Mouse (Mus musculus): ENCODE measurements around the gene Fam107b. TPM values are rescaled to one million over a fixed set of nuclear protein-coding genes. Genes with fewer than 3 reads are reported as not detected.

Fam107b gene
- total and polyA plus RNA-seq, 3 experiments = 3.6 to 34.1 (median 19.4) TPM

GRCm38 (mm10) chr2:3708621-3709020 is 138.3 kb downstream of the Fam107b start:
- H3K4me1 ChIP-seq (ENCODE audit: insufficient read depth, low read depth, low read length) = no peaks in the 10 kb centered on the region; the same call in none of the 2 replicates
- no peak overlapping the region for H3K4me3 ChIP-seq (ENCODE audit: low read depth, low read length)
- no peak for ATAC-seq (ENCODE audit: extremely low read depth, insufficient number of reproducible peaks, low FRiP score, poor library complexity, severe bottlenecking)
- H3K36me3 ChIP-seq (replicated peaks) = peaks cover 16% of the 10 kb centered on the region
- DNase-seq (ENCODE audit: low spot score) = no peak
- TF ChIP-seq TAL1 (conservative IDR thresholded peaks at IDR 0.05; ENCODE audit: low read depth, low read length) = no peak
- no peak for TF ChIP-seq CTCF (IDR thresholded peaks at IDR 0.05; ENCODE audit: low read depth, low read length)
- no peak for TF ChIP-seq POLR2AphosphoS5 (IDR thresholded peaks at IDR 0.05; ENCODE audit: insufficient replicate concordance, low read depth, low read length)
- TF ChIP-seq GATA1 (IDR thresholded peaks at IDR 0.05; ENCODE audit: borderline replicate concordance, low read length) = no peak
- TF ChIP-seq GATA2 (IDR thresholded peaks at IDR 0.05; ENCODE audit: borderline replicate concordance, low read depth, low read length) = no peak
- H3K9me3 ChIP-seq (replicated peaks) = no peaks in the 10 kb centered on the region
- H3K27me3 ChIP-seq (ENCODE audit: insufficient read depth, low read length) = no peaks in the 10 kb centered on the region; the same call in 1 of the 2 replicates

- Histone ChIP-seq H3K36me3 (replicated peaks) (peaks cover 19% of the 10 kb centered on the region), H3K27me3 (ENCODE audit: insufficient read depth, low read length) (peaks cover 2% of the 10 kb centered on the region; the same call in 1 of the 2 replicates), H3K4me3 (ENCODE audit: low read depth, low read length) (no peak overlapping the region), H3K9me3 (replicated peaks) (no peaks in the 10 kb centered on the region), H3K4me1 (ENCODE audit: insufficient read depth, low read depth, low read length) (no peaks in the 10 kb centered on the region; the same call in 1 of the 2 replicates)
- ATAC-seq (ENCODE audit: extremely low read depth, insufficient number of reproducible peaks, low FRiP score, poor library complexity, severe bottlenecking) = no peak
- no peak for DNase-seq (ENCODE audit: low spot score)
- no peak for TF ChIP-seq POLR2AphosphoS5 (IDR thresholded peaks at IDR 0.05; ENCODE audit: insufficient replicate concordance, low read depth, low read length)
- no peak for TF ChIP-seq CTCF (IDR thresholded peaks at IDR 0.05; ENCODE audit: low read depth, low read length)
- TF ChIP-seq TAL1 (conservative IDR thresholded peaks at IDR 0.05; ENCODE audit: low read depth, low read length) = no peak
- no peak for TF ChIP-seq GATA2 (IDR thresholded peaks at IDR 0.05; ENCODE audit: borderline replicate concordance, low read depth, low read length)
- TF ChIP-seq GATA1 (IDR thresholded peaks at IDR 0.05; ENCODE audit: borderline replicate concordance, low read length) = no peak
These were observed 139.6 kb downstream of the Fam107b start for GRCm38 (mm10) chr2:3709882-3710281.

- no peaks in the 10 kb centered on the region for H3K9me3 ChIP-seq (replicated peaks)
- H3K4me1 ChIP-seq (ENCODE audit: insufficient read depth, low read depth, low read length) = no peaks in the 10 kb centered on the region
- no peak for TF ChIP-seq GATA1 (IDR thresholded peaks at IDR 0.05; ENCODE audit: borderline replicate concordance, low read length)
- TF ChIP-seq CTCF (IDR thresholded peaks at IDR 0.05; ENCODE audit: low read depth, low read length) = no peak
- no peak for TF ChIP-seq POLR2AphosphoS5 (IDR thresholded peaks at IDR 0.05; ENCODE audit: insufficient replicate concordance, low read depth, low read length)
- TF ChIP-seq TAL1 (conservative IDR thresholded peaks at IDR 0.05; ENCODE audit: low read depth, low read length) = no peak
- H3K36me3 ChIP-seq (replicated peaks) = peaks cover 19% of the 10 kb centered on the region
- peaks cover 2% of the 10 kb centered on the region; the same call in 1 of the 2 replicates for H3K27me3 ChIP-seq (ENCODE audit: insufficient read depth, low read length)
- no peak overlapping the region for H3K4me3 ChIP-seq (ENCODE audit: low read depth, low read length)
- DNase-seq (ENCODE audit: low spot score) (no peak), ATAC-seq (ENCODE audit: extremely low read depth, insufficient number of reproducible peaks, low FRiP score, poor library complexity, severe bottlenecking) (no peak)
These were observed 140.2 kb downstream of the Fam107b start for GRCm38 (mm10) chr2:3710521-3710920.

GRCm38 (mm10) chr2:3712369-3713042 is 142.2 kb downstream of the Fam107b start:
- Histone ChIP-seq H3K27me3 (ENCODE audit: insufficient read depth, low read length) (peaks cover 4% of the 10 kb centered on the region; the same call in 1 of the 2 replicates), H3K4me3 (ENCODE audit: low read depth, low read length) (no peak overlapping the region), H3K9me3 (replicated peaks) (no peaks in the 10 kb centered on the region), H3K36me3 (replicated peaks) (peaks cover 19% of the 10 kb centered on the region), H3K4me1 (ENCODE audit: insufficient read depth, low read depth, low read length) (no peaks in the 10 kb centered on the region)
- ATAC-seq (ENCODE audit: extremely low read depth, insufficient number of reproducible peaks, low FRiP score, poor library complexity, severe bottlenecking) (no peak), DNase-seq (ENCODE audit: low spot score) (no peak)
- no peak for TF ChIP-seq GATA2 (IDR thresholded peaks at IDR 0.05; ENCODE audit: borderline replicate concordance, low read depth, low read length)
- no peak for TF ChIP-seq POLR2AphosphoS5 (IDR thresholded peaks at IDR 0.05; ENCODE audit: insufficient replicate concordance, low read depth, low read length)
- no peak for TF ChIP-seq CTCF (IDR thresholded peaks at IDR 0.05; ENCODE audit: low read depth, low read length)
- TF ChIP-seq GATA1 (IDR thresholded peaks at IDR 0.05; ENCODE audit: borderline replicate concordance, low read length) = no peak
- TF ChIP-seq TAL1 (conservative IDR thresholded peaks at IDR 0.05; ENCODE audit: low read depth, low read length) = no peak

- Histone ChIP-seq H3K36me3 (replicated peaks) (peaks cover 19% of the 10 kb centered on the region), H3K27me3 (ENCODE audit: insufficient read depth, low read length) (peaks cover 4% of the 10 kb centered on the region; the same call in 1 of the 2 replicates), H3K4me3 (ENCODE audit: low read depth, low read length) (no peak overlapping the region), H3K4me1 (ENCODE audit: insufficient read depth, low read depth, low read length) (no peaks in the 10 kb centered on the region), H3K9me3 (replicated peaks) (no peaks in the 10 kb centered on the region)
- no peak for ATAC-seq (ENCODE audit: extremely low read depth, insufficient number of reproducible peaks, low FRiP score, poor library complexity, severe bottlenecking)
- TF ChIP-seq TAL1 (conservative IDR thresholded peaks at IDR 0.05; ENCODE audit: low read depth, low read length) (no peak), CTCF (IDR thresholded peaks at IDR 0.05; ENCODE audit: low read depth, low read length) (no peak), GATA2 (IDR thresholded peaks at IDR 0.05; ENCODE audit: borderline replicate concordance, low read depth, low read length) (no peak), POLR2AphosphoS5 (IDR thresholded peaks at IDR 0.05; ENCODE audit: insufficient replicate concordance, low read depth, low read length) (no peak), GATA1 (IDR thresholded peaks at IDR 0.05; ENCODE audit: borderline replicate concordance, low read length) (no peak)
- DNase-seq (ENCODE audit: low spot score) = no peak
These were observed 143.0 kb downstream of the Fam107b start for GRCm38 (mm10) chr2:3713212-3713681.

GRCm38 (mm10) chr2:3713682-3714361 is 143.5 kb downstream of the Fam107b start:
- Histone ChIP-seq H3K9me3 (replicated peaks) (no peaks in the 10 kb centered on the region), H3K27me3 (ENCODE audit: insufficient read depth, low read length) (peaks cover 4% of the 10 kb centered on the region; the same call in 1 of the 2 replicates), H3K36me3 (replicated peaks) (peaks cover 19% of the 10 kb centered on the region), H3K4me3 (ENCODE audit: low read depth, low read length) (no peak overlapping the region), H3K4me1 (ENCODE audit: insufficient read depth, low read depth, low read length) (no peaks in the 10 kb centered on the region)
- no peak for TF ChIP-seq GATA1 (IDR thresholded peaks at IDR 0.05; ENCODE audit: borderline replicate concordance, low read length)
- TF ChIP-seq GATA2 (IDR thresholded peaks at IDR 0.05; ENCODE audit: borderline replicate concordance, low read depth, low read length) = no peak
- TF ChIP-seq POLR2AphosphoS5 (IDR thresholded peaks at IDR 0.05; ENCODE audit: insufficient replicate concordance, low read depth, low read length) = no peak
- TF ChIP-seq TAL1 (conservative IDR thresholded peaks at IDR 0.05; ENCODE audit: low read depth, low read length) = no peak
- TF ChIP-seq CTCF (IDR thresholded peaks at IDR 0.05; ENCODE audit: low read depth, low read length) = no peak
- no peak for DNase-seq (ENCODE audit: low spot score)
- no peak for ATAC-seq (ENCODE audit: extremely low read depth, insufficient number of reproducible peaks, low FRiP score, poor library complexity, severe bottlenecking)
